Mouse (Mus musculus) thymus, adult 18-20 months (tissue): Measurements from ENCODE around the gene Gm21970.

Experiments used
- DNase-seq, 2 experiments: peaks; one replicate each; pipeline ENCODE4 v3.0.0; 2022; ENCODE audit warnings: mixed read lengths in 2 of 2

Gene Gm21970

DNA sequence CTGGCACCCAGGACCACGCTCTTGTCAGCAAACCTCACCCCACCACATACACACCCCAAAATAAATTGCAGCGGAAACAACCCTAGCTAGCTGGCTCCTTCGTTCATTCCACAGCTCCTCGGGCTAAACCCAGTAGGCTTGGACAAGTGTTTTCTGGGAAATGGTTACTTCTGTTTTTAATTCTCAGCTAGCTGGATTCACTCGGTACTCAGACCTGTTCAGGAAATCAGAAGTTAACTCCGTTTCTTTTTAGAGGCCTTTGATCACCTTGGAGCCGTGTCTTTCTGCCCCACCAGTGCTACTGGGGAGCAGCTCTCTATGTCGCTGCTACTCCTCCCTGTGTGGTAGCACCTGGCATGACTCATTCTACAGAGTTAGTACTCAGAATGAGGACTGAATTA lies 51.7 kb downstream of the Gm21970 start:
- peak in 1 of 2 experiments; percentile 52 for DNase-seq

DNA sequence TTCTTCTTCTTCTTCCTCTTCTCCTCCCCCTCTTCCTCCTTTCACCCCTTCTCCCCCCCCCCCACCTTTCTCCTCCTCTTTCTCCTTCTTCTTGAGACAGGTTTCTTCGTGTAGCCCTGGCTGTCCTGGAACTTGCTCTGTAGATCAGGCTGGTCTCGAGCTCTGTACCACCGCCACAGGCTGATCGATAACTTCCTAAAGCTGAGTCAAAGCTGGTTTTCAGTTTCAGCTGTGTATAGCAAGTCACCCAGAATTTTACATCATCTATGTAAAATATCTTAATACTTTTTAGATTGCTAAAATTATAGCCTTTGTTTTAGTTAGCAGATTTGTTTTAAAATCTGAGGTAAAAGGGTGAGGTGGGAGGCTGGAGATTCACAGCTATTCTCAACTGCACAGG lies 53.3 kb downstream of the Gm21970 start:
- DNase-seq = no peak

DNA sequence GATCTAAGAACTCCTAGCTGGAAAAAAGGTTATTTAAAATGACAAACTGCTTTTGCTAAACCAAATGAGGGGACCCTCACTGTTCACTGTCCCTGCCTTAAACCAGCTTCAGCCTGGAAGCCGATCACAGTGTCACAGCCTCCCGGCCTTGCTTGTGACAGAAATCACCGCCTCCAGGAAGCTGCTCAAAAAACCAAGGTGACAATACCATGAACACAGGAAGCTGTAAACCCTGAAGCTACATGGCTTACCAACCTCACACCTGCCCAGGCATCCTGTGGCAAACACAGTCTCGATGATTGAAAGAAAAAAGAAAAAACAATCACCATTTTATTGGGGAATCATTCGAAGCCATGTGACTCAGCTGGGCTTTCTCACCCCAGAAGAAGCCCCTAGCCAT lies 54.0 kb downstream of the Gm21970 start:
- peak; percentile 49 to 76 for DNase-seq

DNA sequence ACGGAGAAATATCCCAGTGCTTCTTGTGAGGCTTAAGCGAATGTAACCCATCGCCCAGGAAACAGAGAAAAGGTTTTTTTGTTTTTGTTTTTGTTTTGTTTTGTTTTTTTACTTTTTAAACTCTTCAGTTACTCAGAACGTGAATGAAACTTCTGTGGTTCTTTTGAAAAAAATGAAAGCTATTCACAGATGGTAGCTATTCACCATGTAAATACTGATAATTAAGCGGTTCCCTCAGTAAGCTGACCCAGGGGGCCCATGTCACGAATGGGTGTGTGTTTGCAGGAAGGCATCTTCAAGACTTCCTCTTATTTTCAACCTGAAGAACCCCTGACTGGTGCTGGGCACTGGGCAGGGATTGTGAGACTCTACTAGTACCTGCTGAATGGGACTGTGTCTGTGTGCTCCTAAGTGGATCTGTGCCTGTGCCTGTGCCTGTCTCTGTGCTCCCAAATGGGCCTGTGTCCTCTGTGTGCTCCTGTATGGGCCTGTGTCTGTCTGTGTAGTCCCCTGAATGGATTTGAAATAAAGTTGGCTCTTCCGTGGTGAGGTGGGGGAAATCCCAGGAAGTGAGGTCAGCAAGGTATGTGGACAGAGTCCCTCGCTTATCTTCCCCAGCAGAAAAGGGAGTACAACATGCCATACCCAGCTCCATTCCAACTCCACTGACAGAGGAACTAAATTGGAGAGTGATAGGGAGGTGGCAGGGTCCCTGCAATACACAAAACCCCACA lies 55.4 kb downstream of the Gm21970 start:
- DNase-seq = no peak

DNA sequence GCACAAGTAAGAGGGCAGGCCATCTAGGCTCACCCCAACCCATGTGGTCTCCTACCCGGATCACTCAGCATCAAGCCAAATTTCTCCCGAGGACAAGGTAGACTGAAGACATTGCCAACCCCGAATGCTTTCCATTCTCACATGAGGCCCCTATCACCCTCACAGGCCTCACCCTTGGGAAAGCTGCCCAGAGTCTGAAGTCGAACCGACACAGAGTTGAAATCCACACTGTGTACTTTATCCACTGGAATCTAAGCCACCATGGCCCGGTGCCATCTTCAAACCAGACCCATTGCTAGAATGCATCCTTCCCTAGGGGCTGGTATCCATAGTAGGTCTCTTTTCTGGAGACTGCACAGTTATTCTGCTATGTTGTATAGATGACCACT lies 56.0 kb downstream of the Gm21970 start:
- no peak for DNase-seq

DNA sequence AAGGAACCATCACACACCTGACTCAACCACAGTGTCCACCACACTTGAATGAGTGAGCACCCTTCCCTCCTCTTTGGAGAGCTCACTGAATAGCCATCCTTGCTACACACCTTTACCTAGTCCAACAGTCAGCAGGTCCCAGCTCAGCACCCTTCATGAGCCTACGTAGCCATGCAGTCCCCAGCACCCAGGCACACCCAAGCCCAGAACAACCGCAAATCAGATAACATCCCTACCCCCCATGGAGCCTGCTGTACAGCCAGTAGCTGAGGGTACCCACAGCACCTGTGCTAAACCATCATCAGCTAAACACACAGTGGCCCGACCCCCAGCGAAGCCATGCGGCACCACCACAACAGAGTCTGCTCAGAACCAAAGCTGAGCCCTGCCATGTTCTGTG lies 56.6 kb downstream of the Gm21970 start:
- peak; percentile 34 to 56 for DNase-seq

DNA sequence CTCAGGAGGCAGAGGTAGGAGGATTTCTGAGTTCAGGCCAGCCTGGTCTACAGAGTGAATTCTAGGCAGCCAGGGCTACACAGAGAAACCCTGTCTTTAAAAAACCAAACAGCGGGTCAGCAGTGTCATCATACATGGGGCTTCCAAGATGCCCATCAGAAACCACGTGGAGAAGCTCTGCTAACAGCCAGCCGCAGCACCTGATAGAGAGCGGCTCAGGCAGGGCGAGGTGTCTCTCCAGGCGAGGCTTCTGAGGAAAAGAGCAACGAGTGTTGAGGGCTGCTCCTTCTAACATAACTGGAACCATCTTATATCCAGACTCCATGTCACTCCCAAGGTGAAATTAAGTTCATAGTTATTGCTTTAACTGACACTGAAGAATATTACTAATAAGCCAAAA lies 57.4 kb downstream of the Gm21970 start:
- DNase-seq = no peak

DNA sequence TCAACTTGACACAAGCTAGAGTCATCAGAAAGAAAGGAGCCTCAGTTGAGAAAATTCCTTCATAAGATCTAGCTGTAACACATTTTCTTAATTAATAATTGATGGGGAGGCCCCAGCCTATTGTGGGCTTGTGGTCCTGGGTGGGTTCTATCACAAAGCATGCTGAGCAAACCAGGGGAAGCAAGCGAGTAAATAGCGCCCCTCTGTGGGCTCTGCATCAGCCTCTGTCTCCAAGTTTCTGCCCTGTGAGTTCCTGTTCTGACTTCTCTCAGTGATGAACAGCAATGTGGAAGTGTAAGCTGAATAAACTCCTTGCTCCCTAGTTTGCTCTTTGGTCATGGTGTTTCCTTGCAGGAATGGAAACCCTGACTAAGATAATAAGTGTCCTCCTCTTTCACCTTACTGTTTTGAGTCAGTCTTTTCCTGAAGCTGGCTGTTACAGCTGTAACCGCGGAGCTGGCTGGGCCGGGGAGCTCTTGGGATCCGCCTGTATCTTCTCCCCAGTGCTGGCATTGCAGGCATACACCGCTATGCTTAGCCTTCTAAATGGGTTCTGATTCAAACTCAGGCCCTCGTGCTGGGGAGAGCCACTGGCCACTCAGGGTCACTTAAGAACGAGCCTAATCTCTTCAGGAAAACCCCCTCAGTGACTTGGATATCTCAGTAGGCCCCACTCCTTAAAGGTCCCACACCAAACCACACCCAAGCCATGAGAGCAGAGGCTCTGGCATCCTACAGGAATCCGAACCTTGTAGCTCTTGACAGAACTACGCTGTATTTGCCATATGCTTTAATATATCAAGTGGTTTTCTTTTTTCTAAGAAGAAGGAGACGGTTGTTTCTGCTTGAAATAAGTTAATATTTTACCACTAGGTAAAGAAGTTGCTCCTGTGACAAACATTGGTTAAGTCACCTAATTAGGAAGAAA lies 58.9 kb downstream of the Gm21970 start:
- DNase-seq = no peak

DNA sequence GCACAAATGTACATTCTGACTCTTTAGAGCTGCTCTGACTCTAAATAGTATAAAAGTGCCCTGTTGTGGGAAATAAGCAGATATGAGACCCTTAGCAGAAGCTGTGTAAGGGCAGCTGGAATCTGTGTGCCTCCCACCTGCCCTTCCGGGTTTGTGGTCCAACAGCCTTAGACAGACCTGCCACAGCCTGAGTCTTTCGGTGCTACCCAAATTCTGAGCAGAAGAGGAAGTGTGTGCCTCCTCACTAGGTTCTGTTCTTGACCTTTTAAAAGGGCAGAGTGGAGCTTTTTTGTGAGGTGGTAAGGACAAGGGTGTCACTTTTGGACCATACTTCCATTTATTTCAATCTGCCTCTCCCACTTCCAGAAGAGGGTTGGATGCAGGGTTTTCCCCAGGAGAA lies 60.4 kb downstream of the Gm21970 start:
- peak in 1 of 2 experiments; percentile 47 for DNase-seq

DNA sequence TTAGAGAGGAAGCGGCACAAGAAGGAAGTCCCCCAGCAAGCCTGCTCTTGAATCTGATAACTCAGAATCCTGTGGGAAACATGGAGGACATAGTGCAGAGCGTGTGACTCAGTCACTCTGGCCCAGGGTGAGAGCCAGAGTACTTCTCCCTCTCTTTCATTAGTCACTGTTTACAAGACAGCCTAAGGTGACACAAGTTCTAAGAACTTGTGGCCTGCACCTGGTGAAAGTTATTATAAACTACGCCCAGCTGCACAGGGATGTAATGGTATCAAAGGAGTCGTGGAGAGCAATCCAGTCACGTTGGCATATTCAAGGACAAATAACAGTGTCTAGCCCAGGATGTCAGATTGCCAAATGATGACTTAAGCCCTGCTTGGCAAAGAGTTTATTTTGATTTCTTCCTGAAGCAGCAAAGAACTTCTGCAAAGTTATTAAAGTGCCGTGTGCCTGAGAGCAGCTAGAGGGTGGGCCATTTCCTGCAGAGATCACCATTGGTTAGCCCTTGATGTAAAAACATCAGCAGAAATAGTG lies 60.9 kb downstream of the Gm21970 start:
- no peak for DNase-seq

DNA sequence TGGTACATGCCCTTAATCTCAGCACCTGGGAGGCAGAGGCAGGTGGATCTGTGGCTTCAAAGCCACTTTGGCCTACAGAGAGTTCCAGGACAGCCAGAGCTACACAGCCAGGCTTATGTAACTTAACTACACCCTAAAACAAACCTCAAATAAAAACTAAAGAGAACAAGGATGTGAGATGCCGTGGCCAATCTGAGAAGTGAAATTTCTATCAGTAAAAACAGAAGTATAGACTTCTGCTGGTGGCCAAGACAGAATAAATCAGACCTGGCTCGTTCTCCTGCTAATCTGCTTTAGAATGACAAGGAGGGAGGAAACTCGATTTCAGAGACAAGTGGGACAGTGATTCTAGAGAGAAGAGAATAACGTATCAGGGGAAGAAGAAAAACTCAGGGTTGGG lies 64.3 kb downstream of the Gm21970 start:
- DNase-seq = no peak

DNA sequence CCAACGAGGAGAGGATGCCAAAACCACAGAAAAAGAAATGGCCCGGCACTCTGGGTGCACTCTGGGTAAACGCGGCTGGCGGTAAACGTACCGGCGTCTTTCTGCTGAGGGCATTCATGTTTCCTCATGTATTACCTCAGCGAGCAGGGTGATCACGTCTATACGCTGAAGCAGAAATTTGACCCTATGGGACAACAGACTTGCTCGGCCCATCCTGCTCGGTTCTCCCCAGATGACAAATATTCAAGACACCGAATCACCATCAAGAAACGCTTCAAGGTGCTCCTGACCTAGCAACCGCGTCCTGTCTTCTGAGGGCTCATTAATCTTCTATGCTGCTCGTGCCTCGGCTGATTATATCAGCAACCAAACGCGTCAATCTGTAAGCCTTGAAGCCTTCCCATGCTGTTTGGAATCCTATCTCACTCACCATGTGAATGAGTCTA lies 66.8 kb downstream of the Gm21970 start:
- DNase-seq = peak; percentile 74 to 83

DNA sequence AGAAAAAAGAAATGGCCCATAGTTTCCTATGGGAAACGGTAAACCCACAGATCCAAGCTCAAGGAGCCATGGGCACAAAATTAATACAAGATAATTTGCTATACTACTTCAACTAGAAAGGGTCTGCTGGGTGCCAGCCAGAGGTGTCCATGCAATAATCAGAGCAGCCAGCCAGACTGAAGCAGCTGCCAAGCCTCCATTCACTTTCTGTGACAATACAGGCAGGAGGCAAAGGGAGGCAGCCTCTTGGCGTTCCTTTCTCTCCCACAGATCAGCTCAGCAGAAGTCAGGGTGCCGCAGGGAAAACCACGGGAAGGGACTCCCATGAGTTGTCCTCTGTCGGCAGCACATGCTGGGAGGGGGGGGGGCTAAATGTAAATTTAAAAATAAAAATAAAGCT lies 67.5 kb downstream of the Gm21970 start:
- DNase-seq = peak in 1 of 2 experiments; percentile 49

DNA sequence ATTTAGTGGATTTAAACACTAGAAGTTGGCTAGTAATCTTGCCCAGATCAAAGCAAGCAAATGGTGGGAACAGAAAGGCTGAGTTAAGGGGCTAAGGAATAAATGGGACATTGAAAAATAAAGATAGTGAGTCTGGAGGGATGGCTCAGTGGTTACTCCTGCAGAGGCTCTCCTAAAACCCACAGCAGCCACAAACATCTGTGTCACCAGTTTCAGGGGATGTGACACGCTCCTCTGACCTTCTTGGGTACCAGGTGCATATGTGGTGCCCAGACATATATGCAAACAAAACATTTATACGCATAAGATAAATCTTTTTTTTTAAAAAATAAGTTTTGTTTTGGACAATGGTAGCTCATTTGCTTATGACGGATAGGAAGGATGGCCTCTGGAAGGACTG lies 67.9 kb downstream of the Gm21970 start:
- peak in 1 of 2 experiments; percentile 60 for DNase-seq

DNA sequence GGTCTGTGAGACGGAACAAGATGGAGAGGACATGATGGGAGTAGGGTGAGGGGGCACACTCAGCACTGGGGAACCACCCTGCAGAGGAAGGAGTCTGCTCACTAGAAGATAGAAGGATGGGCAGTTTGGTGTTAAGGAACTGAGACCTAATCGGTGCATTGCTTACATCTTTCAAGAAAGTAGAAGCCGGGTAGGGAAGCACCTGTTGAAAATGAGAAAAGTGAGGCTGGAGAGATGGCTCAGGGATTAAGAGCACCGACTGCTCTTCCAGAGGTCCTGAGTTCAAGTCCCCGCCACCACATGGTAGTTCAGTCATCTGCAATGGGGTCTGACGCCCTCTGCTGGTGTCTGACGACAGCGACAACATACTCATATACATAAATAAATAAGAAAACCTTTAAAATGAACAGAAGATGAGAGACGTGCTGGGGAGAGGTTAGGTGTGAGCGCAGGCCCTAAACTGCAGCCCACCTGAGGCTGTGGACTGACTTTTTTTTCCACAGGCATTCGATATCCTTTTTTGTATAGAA lies 68.4 kb downstream of the Gm21970 start:
- peak in 1 of 2 experiments; percentile 61 for DNase-seq

DNA sequence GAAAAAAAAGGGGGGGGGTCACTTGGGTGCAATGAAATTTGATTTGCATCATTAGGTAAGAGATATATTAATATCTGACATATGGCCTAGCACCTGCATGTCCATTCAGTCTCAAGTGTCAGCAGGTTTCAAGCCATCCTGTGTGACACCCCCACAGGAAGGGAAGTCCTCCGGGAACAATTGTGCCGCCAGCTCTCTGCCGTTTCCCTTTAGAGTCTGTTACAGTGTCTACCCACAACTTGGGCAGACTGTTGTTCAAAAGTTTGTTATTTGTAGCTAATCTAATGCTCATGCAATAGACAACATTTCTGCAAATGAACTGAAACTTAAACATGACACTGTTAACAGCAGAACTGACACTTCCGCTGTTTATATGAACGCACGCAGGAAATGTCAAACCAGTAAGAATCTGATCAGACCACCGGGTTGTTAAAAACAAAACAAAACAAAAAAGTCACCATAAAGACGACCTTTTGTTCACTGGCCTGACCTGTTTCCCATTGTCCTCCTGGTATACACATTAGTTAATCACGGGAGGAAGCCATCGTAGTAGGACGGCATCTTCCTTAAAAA lies 69.6 kb downstream of the Gm21970 start:
- DNase-seq = no peak

DNA sequence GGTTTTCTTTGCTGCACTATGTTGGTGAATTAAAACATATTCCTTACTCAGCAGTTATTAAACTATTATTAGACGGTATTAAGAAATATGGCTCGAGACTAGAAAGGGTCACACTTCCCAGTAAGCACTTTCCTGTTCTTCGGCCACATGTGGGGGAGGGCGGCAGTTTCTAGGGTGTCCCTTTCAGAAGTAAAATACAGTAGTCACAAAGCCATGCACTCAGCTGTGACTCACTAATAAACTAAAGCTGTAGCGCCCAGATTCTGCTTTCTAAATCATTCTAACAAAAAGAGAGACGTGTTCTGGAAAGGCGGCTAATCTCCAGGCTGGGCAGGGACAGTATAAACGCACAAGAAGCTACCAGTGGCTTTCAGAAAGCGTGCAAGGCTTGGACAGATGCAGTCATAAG lies 70.3 kb downstream of the Gm21970 start:
- DNase-seq = no peak

DNA sequence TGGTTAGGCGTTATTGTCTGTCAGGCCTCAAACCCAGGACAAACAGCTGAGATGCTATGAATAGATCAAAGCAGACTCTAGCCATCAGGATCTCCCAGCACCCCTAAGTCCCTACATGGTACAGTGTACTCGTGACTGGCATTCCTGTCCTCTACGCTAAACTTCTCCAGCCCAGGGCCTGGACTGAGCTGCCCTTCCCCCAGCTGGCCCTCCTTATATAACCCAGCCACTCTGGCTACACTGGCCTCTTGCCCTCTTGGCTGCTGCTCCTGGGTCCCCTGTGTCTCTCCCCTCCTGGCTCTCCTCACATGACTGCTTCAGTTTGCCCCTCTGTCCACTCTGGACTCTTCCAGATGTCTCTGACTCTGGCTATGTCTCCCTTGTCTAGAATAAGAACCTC lies 71.1 kb downstream of the Gm21970 start:
- DNase-seq = no peak

DNA sequence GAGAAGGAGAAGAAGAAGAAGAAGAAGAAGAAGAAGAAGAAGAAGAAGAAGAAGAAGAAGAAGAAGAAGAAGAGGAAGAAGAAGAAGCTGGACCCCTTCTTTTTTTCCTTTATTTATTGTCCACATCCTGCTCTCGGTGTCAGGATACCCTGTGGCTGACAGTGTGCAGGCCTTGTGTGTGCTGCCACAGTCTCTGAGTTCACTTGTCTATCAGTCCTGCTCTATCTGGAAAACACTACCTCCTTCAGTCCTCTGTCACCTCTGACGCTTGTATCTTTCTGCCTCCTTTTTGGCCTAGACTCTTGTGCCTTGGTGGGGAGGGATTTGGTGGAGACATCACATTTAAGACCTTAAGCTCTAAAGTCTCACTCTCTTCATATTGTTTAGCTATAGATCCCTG lies 71.9 kb downstream of the Gm21970 start:
- DNase-seq = no peak

DNA sequence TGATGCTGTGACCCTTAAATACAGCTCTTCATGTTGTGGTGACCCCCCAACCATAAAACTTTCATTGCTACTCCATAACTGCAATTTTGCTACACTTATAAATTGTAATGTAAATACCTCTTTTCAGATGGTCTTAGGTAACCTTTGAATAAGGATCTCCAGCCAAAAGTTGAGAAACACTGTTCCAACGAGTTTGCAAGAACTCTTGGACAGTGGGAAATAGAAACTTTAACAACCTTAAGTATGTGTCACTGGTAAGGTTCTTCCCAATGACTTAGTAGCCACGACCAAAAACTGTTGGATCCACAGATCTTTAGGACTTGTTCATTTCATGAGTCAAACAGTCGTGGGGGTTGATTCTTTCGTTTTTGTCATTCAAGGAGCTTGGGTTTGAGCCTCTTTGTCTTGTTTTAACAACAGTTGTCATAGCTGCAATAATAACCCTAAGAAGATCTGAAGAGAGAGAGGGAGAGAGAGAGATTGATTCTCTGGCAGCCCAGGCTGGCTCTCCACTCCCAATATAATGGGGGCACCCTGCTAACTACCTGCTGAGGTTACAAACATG lies 72.4 kb downstream of the Gm21970 start:
- DNase-seq = no peak

DNA sequence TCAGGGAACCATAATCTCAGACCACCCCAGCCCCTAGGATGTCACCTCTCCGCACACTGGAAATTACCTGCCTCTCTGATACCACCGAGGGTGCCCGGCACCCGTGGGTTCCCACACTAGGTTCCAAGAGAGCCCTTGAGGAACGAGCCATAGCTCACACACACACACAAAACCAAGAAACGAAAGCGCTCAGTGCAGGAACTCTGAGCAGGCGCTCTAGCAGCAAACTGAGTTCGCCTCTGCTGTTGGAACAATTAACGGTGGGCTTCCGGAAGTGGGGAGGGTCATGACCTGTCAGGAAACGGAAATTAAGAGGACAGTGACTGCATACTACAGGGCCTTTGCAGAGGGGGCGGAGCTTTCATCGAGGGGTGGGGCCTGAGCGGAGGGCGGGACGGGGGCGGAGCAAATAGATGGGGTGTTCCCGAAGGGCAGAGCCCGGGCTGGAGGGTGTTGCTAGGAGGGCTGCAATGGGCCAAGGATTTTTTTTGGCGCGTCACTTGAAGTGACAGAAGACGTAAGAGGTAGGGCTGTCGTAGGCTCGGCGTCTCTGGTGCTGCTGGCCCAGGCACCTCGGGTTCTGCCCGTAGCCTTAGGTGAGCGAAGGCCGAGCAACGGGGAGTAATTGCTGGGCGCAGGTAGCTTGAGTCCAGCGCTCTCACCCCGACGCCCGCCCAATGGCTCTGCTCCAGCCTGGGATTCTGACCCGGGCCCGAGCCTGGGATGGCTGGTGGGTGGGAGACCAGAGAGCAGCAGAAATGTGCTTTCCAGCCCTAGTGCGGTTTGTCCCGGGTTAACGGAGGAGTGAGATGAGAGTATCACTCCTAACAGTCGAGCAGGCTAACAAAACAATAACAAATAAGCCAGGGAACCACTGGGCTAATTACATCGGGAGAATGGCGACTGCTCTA lies 73.3 kb downstream of the Gm21970 start:
- DNase-seq = peak; percentile 81 to 89
